In the genomic region with DNA sequence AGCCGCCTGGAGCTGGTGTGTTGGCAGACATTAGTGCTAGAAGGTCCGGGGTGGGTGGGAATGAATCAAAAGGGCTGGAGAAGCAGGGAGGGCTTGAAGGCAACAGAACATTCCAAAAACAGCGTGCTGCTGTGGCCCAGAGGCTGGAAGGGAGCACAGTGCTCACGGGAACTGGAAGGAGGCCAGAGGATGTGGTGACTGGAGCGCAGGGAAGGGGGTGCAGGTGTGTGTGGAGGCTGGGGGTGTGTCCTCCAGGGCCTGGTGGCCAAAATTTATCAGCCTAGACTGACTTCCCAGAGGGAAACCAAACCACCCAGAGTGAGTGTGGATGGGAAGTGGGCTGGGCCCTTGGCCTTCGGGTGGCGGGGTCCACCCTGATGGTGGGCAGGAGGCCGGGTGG, we compare ENCODE assay signal across 15 mouse cellular contexts. TPM values are rescaled to one million over a fixed set of nuclear protein-coding genes. Genes with fewer than 3 reads are reported as not detected.
A peak's percentile ranks its signal among the peaks of the same experiment; 100 is the strongest.
DNase-seq lines count a peak whose midpoint lies in the region; ATAC-seq lines count a peak whose summit lies in the region.
"Had no signal": no experiment of that assay in that cellular context is flagged by ENCODE, and none has a peak within 500 bp of the region (broad histone marks: within the 10 kb centered on the region; RNA-seq: fewer than 3 reads in every experiment).

No protein-coding gene starts in this region.

- H3K4me1 ChIP-seq in heart, embryonic 14.5 days (ENCODE audit: control insufficient read depth in 2 of 2, insufficient read depth in 2 of 2, low read length in 2 of 2) = peaks cover 25 to 45% of the 10 kb centered on the region in 2 experiments
- H3K4me1 ChIP-seq in liver, embryonic 13.5 days (replicated peaks) = peaks cover 85% of the 10 kb centered on the region
- H3K4me1 ChIP-seq in intestine, embryonic 16.5 days (ENCODE audit: control insufficient read depth, insufficient read depth, low read length) = peaks cover 19% of the 10 kb centered on the region

- H3K9ac ChIP-seq in heart, embryonic 14.5 days (ENCODE audit: low read length) = no peak overlapping the region
- peak overlapping the region; percentile 79 for H3K9ac ChIP-seq in liver, embryonic 13.5 days
- no peak overlapping the region for H3K9ac ChIP-seq in intestine, embryonic 16.5 days (ENCODE audit: low read depth, low read length)
- H3K9ac ChIP-seq: embryonic facial prominence, embryonic 12.5 days; kidney, embryonic 15.5 days; lung, embryonic 15.5 days had no signal

- H3K27me3 ChIP-seq in heart, embryonic 14.5 days (ENCODE audit: control insufficient read depth, insufficient read depth, low read length) = no peaks in the 10 kb centered on the region
- H3K27me3 ChIP-seq in liver, embryonic 13.5 days = no peaks in the 10 kb centered on the region
- no peaks in the 10 kb centered on the region for H3K27me3 ChIP-seq in intestine, embryonic 16.5 days (replicated peaks; ENCODE audit: control insufficient read depth, insufficient read depth, low read length)
- H3K27me3 ChIP-seq: embryonic facial prominence, embryonic 12.5 days; kidney, embryonic 15.5 days; lung, embryonic 15.5 days had no signal

- no peaks in the 10 kb centered on the region for H3K9me3 ChIP-seq in heart, embryonic 14.5 days (ENCODE audit: control insufficient read depth, low read length)
- no peaks in the 10 kb centered on the region for H3K9me3 ChIP-seq in liver, embryonic 13.5 days (replicated peaks)
- H3K9me3 ChIP-seq in intestine, embryonic 16.5 days (ENCODE audit: control insufficient read depth, low read length) = no peaks in the 10 kb centered on the region
- H3K9me3 ChIP-seq: embryonic facial prominence, embryonic 12.5 days; kidney, embryonic 15.5 days; lung, embryonic 15.5 days had no signal

- no peak for ATAC-seq in heart, embryonic 14.5 days (ENCODE audit: insufficient number of reproducible peaks, insufficient read depth, low FRiP score, low read depth)
- no peak for ATAC-seq in liver, embryonic 13.5 days (ENCODE audit: low read depth)
- ATAC-seq in intestine, embryonic 16.5 days = no peak
- ATAC-seq: hindbrain, embryonic 16.5 days had no signal

- H3K4me2 ChIP-seq in heart, embryonic 14.5 days (ENCODE audit: low read length) = no peak overlapping the region
- peak overlapping the region; percentile 89 for H3K4me2 ChIP-seq in liver, embryonic 13.5 days
- no peak overlapping the region for H3K4me2 ChIP-seq in intestine, embryonic 16.5 days (ENCODE audit: low read depth, low read length)
- H3K4me2 ChIP-seq: embryonic facial prominence, embryonic 12.5 days; kidney, embryonic 15.5 days; lung, embryonic 15.5 days had no signal

- 0 out of 2 replicates have a peak, but pooled peaks cover 5% of the 10 kb centered on the region for H3K36me3 ChIP-seq in heart, embryonic 14.5 days (ENCODE audit: control insufficient read depth, insufficient read depth, low read length)
- no peaks in the 10 kb centered on the region for H3K36me3 ChIP-seq in liver, embryonic 13.5 days
- no peaks in the 10 kb centered on the region for H3K36me3 ChIP-seq in intestine, embryonic 16.5 days (ENCODE audit: control insufficient read depth, insufficient read depth, low read length)
- H3K36me3 ChIP-seq: embryonic facial prominence, embryonic 12.5 days; kidney, embryonic 15.5 days; lung, embryonic 15.5 days had no signal

- no peak overlapping the region for H3K4me3 ChIP-seq in heart, embryonic 14.5 days (ENCODE audit: control insufficient read depth in 1 of 2, insufficient read depth in 1 of 2, low read depth in 1 of 2, low read length in 2 of 2)
- no peak overlapping the region for H3K4me3 ChIP-seq in liver, embryonic 13.5 days (replicated peaks)
- no peak overlapping the region for H3K4me3 ChIP-seq in intestine, embryonic 16.5 days (ENCODE audit: low read length)
- H3K4me3 ChIP-seq: embryonic facial prominence, embryonic 12.5 days; kidney, embryonic 15.5 days; lung, embryonic 15.5 days had no signal

- peak overlapping the region; percentile 55 to 95 for H3K27ac ChIP-seq in heart, embryonic 14.5 days (replicated peaks in 1 of 2; ENCODE audit: control insufficient read depth in 1 of 2, insufficient read depth in 1 of 2, low read depth in 2 of 2, low read length in 2 of 2)
- H3K27ac ChIP-seq in liver, embryonic 13.5 days = peak overlapping the region; percentile 96
- no peak overlapping the region for H3K27ac ChIP-seq in intestine, embryonic 16.5 days (ENCODE audit: low read length)
- H3K27ac ChIP-seq: embryonic facial prominence, embryonic 12.5 days; kidney, embryonic 15.5 days had no signal

- DNase-seq in heart, adult 18-20 months = peak; percentile 58 to 66
- no peak for DNase-seq in heart, adult 8-10 months (ENCODE audit: low spot score)
- DNase-seq in MN1 (ENCODE audit: low spot score) = peak; percentile 44
- no peak for DNase-seq in liver, embryonic 13.5 days
- DNase-seq in layer of hippocampus, postnatal 25 days (ENCODE audit: extremely low spot score in 1 of 2, low spot score in 1 of 2) = no peak
- no peak for DNase-seq in right cerebral cortex, postnatal 4 days
- DNase-seq: cerebellum, postnatal 10 days; right cerebral cortex, postnatal 25 days; thymus, adult 2 months had no signal

- 45% methylated on average over 8 of the region's 8 CpGs for WGBS in heart, embryonic 14.5 days
- WGBS in liver, embryonic 13.5 days (ENCODE audit: insufficient replicate concordance) = 73% methylated on average over 8 of the region's 8 CpGs
- WGBS in intestine, embryonic 16.5 days = 72% methylated on average over 8 of the region's 8 CpGs

RNA-seq across cellular contexts. Expression of a gene that starts 14.3 kb away (rescaled TPM):
- total RNA-seq in heart, adult 18-20 months (2021) = 10 to 100 TPM; 12.5 to 13.5 TPM
- 10 to 100 TPM; 13.3 to 14.9 (median 14.0) TPM for total RNA-seq in heart, adult 8-10 months (2022)
- polyA plus RNA-seq in heart, embryonic 14.5 days (2014; fragmentation: Nextera tagmentation; extraction: Ambion mirVana) = 7.1 and 8.4 TPM in 2 replicates
- polyA plus RNA-seq in liver, embryonic 13.5 days (2015; fragmentation: Nextera tagmentation; extraction: Ambion mirVana) = 6.2 and 6.8 TPM in 2 replicates
- 10 to 100 TPM; 71.4 to 73.5 TPM for total RNA-seq in layer of hippocampus, postnatal 25 days (2021)
- 2.7 and 3.0 TPM in 2 replicates for polyA plus RNA-seq in intestine, embryonic 16.5 days (2015; fragmentation: Nextera tagmentation; extraction: Ambion mirVana)

Comparison
In these comparisons a context has a peak if more than half of its experiments do, and no peak if none do; other contexts are left out.
1. DNase-seq: peak in heart, adult 18-20 months (2 of 2) and MN1 (single experiment); none in heart, adult 8-10 months (single experiment), liver, embryonic 13.5 days (single experiment), layer of hippocampus, postnatal 25 days (0 of 2) and right cerebral cortex, postnatal 4 days (single experiment).
2. RNA of a gene that starts 14.3 kb away (total RNA-seq): 71.4 to 73.5 TPM in layer of hippocampus, postnatal 25 days; 13.3 to 14.9 TPM in heart, adult 8-10 months and 12.5 to 13.5 TPM in heart, adult 18-20 months; every median in the first group is over 4 times any median in the second.